Mouse (Mus musculus): ENCODE data around the gene Tnpo1.

- no peak for TF ChIP-seq CTCF (conservative IDR thresholded peaks at IDR 0.05; ENCODE audit: low read length)
- no peak for TF ChIP-seq NANOG (IDR thresholded peaks at IDR 0.05; ENCODE audit: borderline replicate concordance, low read length)
- TF ChIP-seq POU5F1 (IDR thresholded peaks at IDR 0.05; ENCODE audit: borderline replicate concordance, low read length) = no peak
Measured at GRCm38 (mm10) chr13:98883774-98884173, 42.4 kb downstream of the Tnpo1 start.
